Mouse (Mus musculus) left cerebral cortex, postnatal 4 days (tissue): ENCODE measurements around the gene Gm6993. TPM values are rescaled to one million over a fixed set of nuclear protein-coding genes. Genes with fewer than 3 reads are reported as not detected.

Source experiments
- DNase-seq: peaks from one replicate; pipeline ENCODE4 v3.0.0-alpha.2; 2022
- intact Hi-C: fragments of 180-260 bp; cut with DNase I; formaldehyde crosslinking; loops from one replicate; pipeline ENCODE4 v1.15.1; 2025
- total RNA-seq, 2 experiments: library from RNA; stranded (reverse); gene quantifications; 2 replicates each; pipeline ENCODE4 v1.2.3; 2021

Gene Gm6993
- total RNA-seq, 2 experiments from 2014 or later = not detected

- DNase-seq = no peak
- intact Hi-C loops = loop anchor here (5.0 to 10.0 kb wide), 2 partner anchors 102 to 144 kb away; no protein-coding TSS in a partner anchor
These were observed 28.5 kb downstream of the Gm6993 start for GRCm38 (mm10) chr12:31269020-31269597.

- no peak for DNase-seq
- intact Hi-C loops = no loop called here
These were observed 29.8 kb downstream of the Gm6993 start for GRCm38 (mm10) chr12:31270361-31270760.

- intact Hi-C loops = no loop called here
- DNase-seq = no peak
These were observed 30.2 kb downstream of the Gm6993 start for GRCm38 (mm10) chr12:31270776-31271175.

GRCm38 (mm10) chr12:31271361-31272011 lies 30.9 kb downstream of the Gm6993 start:
- intact Hi-C loops = no loop called here
- peak; percentile 13 for DNase-seq

GRCm38 (mm10) chr12:31272012-31272735 lies 31.6 kb downstream of the Gm6993 start:
- intact Hi-C loops = no loop called here
- DNase-seq = peak; percentile 3

GRCm38 (mm10) chr12:31272846-31273245 lies 32.3 kb downstream of the Gm6993 start:
- DNase-seq = no peak
- intact Hi-C loops = no loop called here

GRCm38 (mm10) chr12:31273646-31274045 lies 33.1 kb downstream of the Gm6993 start:
- intact Hi-C loops = no loop called here
- DNase-seq = no peak

GRCm38 (mm10) chr12:31275411-31275810 lies 34.8 kb downstream of the Gm6993 start:
- DNase-seq = no peak
- intact Hi-C loops = no loop called here

- DNase-seq = no peak
- intact Hi-C loops = no loop called here
These were observed 37.7 kb downstream of the Gm6993 start for GRCm38 (mm10) chr12:31278270-31278669.

- intact Hi-C loops = no loop called here
- DNase-seq = no peak
These were observed 39.7 kb downstream of the Gm6993 start for GRCm38 (mm10) chr12:31280318-31280717.

GRCm38 (mm10) chr12:31281100-31281591 lies 40.6 kb downstream of the Gm6993 start:
- intact Hi-C loops = no loop called here
- DNase-seq = no peak

- DNase-seq = no peak
- intact Hi-C loops = no loop called here
These were observed 41.7 kb downstream of the Gm6993 start for GRCm38 (mm10) chr12:31282241-31282640.

GRCm38 (mm10) chr12:31283131-31283530 lies 42.6 kb downstream of the Gm6993 start:
- DNase-seq = no peak
- intact Hi-C loops = no loop called here

- intact Hi-C loops = no loop called here
- no peak for DNase-seq
These were observed 43.1 kb downstream of the Gm6993 start for GRCm38 (mm10) chr12:31283617-31284136.

GRCm38 (mm10) chr12:31289046-31289445 lies 48.5 kb downstream of the Gm6993 start:
- intact Hi-C loops = no loop called here
- no peak for DNase-seq

Other genes with a start within 250 kb of the Gm6993 start
- not detected for gene Fam110c, start 166.9 kb upstream of the Gm6993 start, total RNA-seq
- gene Lamb1, start 24.5 kb downstream of the Gm6993 start, total RNA-seq = 10 to 100 TPM; 50.9 to 55.7 TPM
- 10 to 100 TPM; 86.5 to 94.7 TPM for gene Dld, start 110.7 kb downstream of the Gm6993 start, total RNA-seq
- under 1 TPM in 1 of 2 experiments, not detected in 1; 0.16 TPM for gene Slc26a3, start 150.1 kb downstream of the Gm6993 start, total RNA-seq